Mouse (Mus musculus): ENCODE measurements around the gene Ngrn. TPM values are rescaled to one million over a fixed set of nuclear protein-coding genes. Genes with fewer than 3 reads are reported as not detected.

The Ngrn gene
- 12.7 and 26.8 TPM in 2 replicates for polyA plus RNA-seq (2011; ENCODE audit: insufficient read depth, insufficient read length, low replicate concordance, missing spikeins)

- Histone ChIP-seq H3K4me1 (ENCODE audit: control insufficient read depth, insufficient read depth, low read length) (no peaks in the 10 kb centered on the region; the same call in none of the 2 replicates), H3K4me3 (replicated peaks; ENCODE audit: control insufficient read depth, low read depth, low read length) (peak within 1 kb of the TSS; percentile 91), H3K27ac (ENCODE audit: control insufficient read depth, insufficient read depth, low read depth, low read length, poor library complexity) (peak within 1 kb of the TSS; percentile 57)
- TF ChIP-seq POLR2A (IDR thresholded peaks at IDR 0.05; ENCODE audit: borderline replicate concordance, control insufficient read depth, low read depth, low read length) (peak; percentile 90; the same call in 1 of the 2 replicates), CTCF (IDR thresholded peaks at IDR 0.05; ENCODE audit: control insufficient read depth, insufficient read depth, low read length) (no peak)
- 28% methylated on average over 40 of the region's 40 CpGs for WGBS
These were observed at the start of gene Ngrn for GRCm38 (mm10) chr7:80260625-80261371. Gene Ngrn, plus strand, starts transcription at chr7:80261215.

GRCm38 (mm10) chr7:80213604-80214003 is 47.4 kb upstream of the Ngrn start:
- Histone ChIP-seq H3K4me3 (replicated peaks; ENCODE audit: control insufficient read depth, low read depth, low read length) (no peak overlapping the region), H3K27ac (ENCODE audit: control insufficient read depth, insufficient read depth, low read depth, low read length, poor library complexity) (no peak overlapping the region), H3K4me1 (ENCODE audit: control insufficient read depth, insufficient read depth, low read length) (peaks cover 13% of the 10 kb centered on the region; the same call in 1 of the 2 replicates)
- TF ChIP-seq POLR2A (IDR thresholded peaks at IDR 0.05; ENCODE audit: borderline replicate concordance, control insufficient read depth, low read depth, low read length) (no peak), CTCF (IDR thresholded peaks at IDR 0.05; ENCODE audit: control insufficient read depth, insufficient read depth, low read length) (no peak)
- WGBS = 94% methylated on average over 7 of the region's 7 CpGs

- TF ChIP-seq POLR2A (IDR thresholded peaks at IDR 0.05; ENCODE audit: borderline replicate concordance, control insufficient read depth, low read depth, low read length) (no peak), CTCF (IDR thresholded peaks at IDR 0.05; ENCODE audit: control insufficient read depth, insufficient read depth, low read length) (no peak)
- H3K4me3 ChIP-seq (replicated peaks; ENCODE audit: control insufficient read depth, low read depth, low read length) = no peak overlapping the region
- H3K4me1 ChIP-seq (ENCODE audit: control insufficient read depth, insufficient read depth, low read length) = peaks cover 10% of the 10 kb centered on the region; the same call in 1 of the 2 replicates
- WGBS = 81% methylated on average over 8 of the region's 8 CpGs
- H3K27ac ChIP-seq (ENCODE audit: control insufficient read depth, insufficient read depth, low read depth, low read length, poor library complexity) = peak overlapping the region; percentile 15; the same call in 1 of the 2 replicates
These were observed 46.6 kb upstream of the Ngrn start for GRCm38 (mm10) chr7:80214459-80214858.

GRCm38 (mm10) chr7:80215398-80215797 is 45.6 kb upstream of the Ngrn start:
- TF ChIP-seq CTCF (IDR thresholded peaks at IDR 0.05; ENCODE audit: control insufficient read depth, insufficient read depth, low read length) = peak; percentile 93
- TF ChIP-seq POLR2A (IDR thresholded peaks at IDR 0.05; ENCODE audit: borderline replicate concordance, control insufficient read depth, low read depth, low read length) = no peak
- Histone ChIP-seq H3K27ac (ENCODE audit: control insufficient read depth, insufficient read depth, low read depth, low read length, poor library complexity) (peak overlapping the region; percentile 27), H3K4me3 (replicated peaks; ENCODE audit: control insufficient read depth, low read depth, low read length) (no peak overlapping the region), H3K4me1 (ENCODE audit: control insufficient read depth, insufficient read depth, low read length) (peaks cover 9% of the 10 kb centered on the region; the same call in 1 of the 2 replicates)
- 28% methylated on average over 4 of the region's 4 CpGs for WGBS

- no peak overlapping the region for H3K4me3 ChIP-seq (replicated peaks; ENCODE audit: control insufficient read depth, low read depth, low read length)
- H3K4me1 ChIP-seq (ENCODE audit: control insufficient read depth, insufficient read depth, low read length) = peaks cover 4% of the 10 kb centered on the region; the same call in 1 of the 2 replicates
- TF ChIP-seq CTCF (IDR thresholded peaks at IDR 0.05; ENCODE audit: control insufficient read depth, insufficient read depth, low read length) (no peak), POLR2A (IDR thresholded peaks at IDR 0.05; ENCODE audit: borderline replicate concordance, control insufficient read depth, low read depth, low read length) (no peak)
- H3K27ac ChIP-seq (ENCODE audit: control insufficient read depth, insufficient read depth, low read depth, low read length, poor library complexity) = no peak overlapping the region
- WGBS = 89% methylated on average over 8 of the region's 8 CpGs
These were observed 44.4 kb upstream of the Ngrn start for GRCm38 (mm10) chr7:80216566-80216965.

GRCm38 (mm10) chr7:80218666-80219065 is 42.3 kb upstream of the Ngrn start:
- TF ChIP-seq CTCF (IDR thresholded peaks at IDR 0.05; ENCODE audit: control insufficient read depth, insufficient read depth, low read length) (no peak), POLR2A (IDR thresholded peaks at IDR 0.05; ENCODE audit: borderline replicate concordance, control insufficient read depth, low read depth, low read length) (no peak)
- 95% methylated on average over 9 of the region's 9 CpGs for WGBS
- Histone ChIP-seq H3K4me3 (replicated peaks; ENCODE audit: control insufficient read depth, low read depth, low read length) (no peak overlapping the region), H3K4me1 (ENCODE audit: control insufficient read depth, insufficient read depth, low read length) (no peaks in the 10 kb centered on the region; the same call in 1 of the 2 replicates), H3K27ac (ENCODE audit: control insufficient read depth, insufficient read depth, low read depth, low read length, poor library complexity) (no peak overlapping the region)

- WGBS = 96% methylated on average over 9 of the region's 9 CpGs
These were observed 40.7 kb upstream of the Ngrn start for GRCm38 (mm10) chr7:80220237-80220797.

GRCm38 (mm10) chr7:80221179-80221750 is 39.8 kb upstream of the Ngrn start:
- Histone ChIP-seq H3K4me1 (ENCODE audit: control insufficient read depth, insufficient read depth, low read length) (no peaks in the 10 kb centered on the region), H3K4me3 (replicated peaks; ENCODE audit: control insufficient read depth, low read depth, low read length) (no peak overlapping the region), H3K27ac (ENCODE audit: control insufficient read depth, insufficient read depth, low read depth, low read length, poor library complexity) (no peak overlapping the region)
- TF ChIP-seq POLR2A (IDR thresholded peaks at IDR 0.05; ENCODE audit: borderline replicate concordance, control insufficient read depth, low read depth, low read length) (no peak), CTCF (IDR thresholded peaks at IDR 0.05; ENCODE audit: control insufficient read depth, insufficient read depth, low read length) (no peak)
- WGBS = 95% methylated on average over 4 of the region's 4 CpGs

More at GRCm38 (mm10) chr7:80220237-80220797, 40.7 kb upstream of the Ngrn start:
- TF ChIP-seq POLR2A (IDR thresholded peaks at IDR 0.05; ENCODE audit: borderline replicate concordance, control insufficient read depth, low read depth, low read length) (no peak; the same call in 1 of the 2 replicates), CTCF (IDR thresholded peaks at IDR 0.05; ENCODE audit: control insufficient read depth, insufficient read depth, low read length) (no peak)
- no peak overlapping the region for H3K27ac ChIP-seq (ENCODE audit: control insufficient read depth, insufficient read depth, low read depth, low read length, poor library complexity)
- no peak overlapping the region for H3K4me3 ChIP-seq (replicated peaks; ENCODE audit: control insufficient read depth, low read depth, low read length)
- no peaks in the 10 kb centered on the region for H3K4me1 ChIP-seq (ENCODE audit: control insufficient read depth, insufficient read depth, low read length)
